Mouse (Mus musculus) heart, postnatal 0 days (tissue): ENCODE measurements around the gene Brd2.

ENCODE experiments used
- CTCF ChIP-seq: IDR thresholded peaks from 2 replicates; pipeline ENCODE4 v1.5.1; 2016; ENCODE audit warnings: antibody characterized with exemption, control low read depth, low read depth
- EP300 ChIP-seq: IDR thresholded peaks from 2 replicates; pipeline ENCODE4 v1.6.1; 2016; ENCODE audit warnings: antibody characterized with exemption, low read depth

DNA sequence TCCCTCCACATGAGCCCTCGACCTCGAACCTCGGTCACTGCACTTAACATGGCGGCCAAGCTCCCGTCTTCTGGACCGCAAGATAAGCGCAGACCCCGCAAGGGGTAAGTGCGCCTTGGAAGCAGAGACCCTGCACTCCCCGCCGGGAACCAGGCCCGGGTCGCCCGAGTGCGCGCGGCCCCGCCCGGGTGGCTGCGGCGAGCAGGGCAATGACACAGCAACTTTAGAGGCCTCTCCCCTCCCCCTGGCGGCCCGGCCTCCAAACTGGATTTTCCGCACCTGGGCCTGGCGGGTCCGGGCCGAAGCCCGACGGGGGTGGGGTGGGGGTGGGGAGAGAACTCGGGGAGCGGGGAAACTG lies 1.6 kb downstream of the Brd2 start:
- TF ChIP-seq EP300 (no peak), CTCF (peak; percentile 23; the same call in 1 of the 2 replicates)
